Mouse (Mus musculus): ENCODE measurements at regions not wholly inside any gene's neighbourhood (a gene's known extent, or its start where the extent isn't known, plus 50 kb on each side); places are given as distances from the start of the nearest gene placed in this dataset.
"Not testable (repeated sequence)": the region's sequence is repeated elsewhere in the genome, so short reads cannot be mapped to it uniquely, and the experiment has no call there.

GRCm38 (mm10) chr3:21626029-21626428 is 450.4 kb upstream of the Tbl1xr1 start:
- no peak for DNase-seq (ENCODE audit: low spot score in 2 of 2)

DNA sequence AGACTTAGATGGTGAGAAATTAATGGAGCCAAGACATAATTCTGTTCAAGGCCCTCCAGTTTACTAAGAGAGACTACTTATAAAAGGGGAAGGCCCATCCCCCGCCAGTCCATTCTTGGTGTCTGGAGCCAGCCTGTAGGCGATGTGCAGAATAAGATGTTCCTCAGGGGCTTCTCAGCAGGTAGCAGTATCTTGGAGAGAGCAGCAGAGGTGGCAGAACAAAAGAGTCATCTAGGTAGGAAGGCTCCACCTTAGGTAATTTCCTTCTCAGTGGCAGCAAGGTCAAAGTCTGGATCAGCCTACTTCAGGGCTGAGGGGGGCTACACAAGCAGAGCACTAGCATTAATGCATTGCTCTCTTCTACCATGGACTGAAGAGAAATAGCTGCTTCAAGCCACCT is 449.4 kb upstream of the Tbl1xr1 start:
- not testable (repeated sequence) for DNase-seq (ENCODE audit: low spot score in 2 of 2)

GRCm38 (mm10) chr3:21633600-21634221 is 442.7 kb upstream of the Tbl1xr1 start:
- DNase-seq (ENCODE audit: low spot score in 2 of 2): no peak

DNA sequence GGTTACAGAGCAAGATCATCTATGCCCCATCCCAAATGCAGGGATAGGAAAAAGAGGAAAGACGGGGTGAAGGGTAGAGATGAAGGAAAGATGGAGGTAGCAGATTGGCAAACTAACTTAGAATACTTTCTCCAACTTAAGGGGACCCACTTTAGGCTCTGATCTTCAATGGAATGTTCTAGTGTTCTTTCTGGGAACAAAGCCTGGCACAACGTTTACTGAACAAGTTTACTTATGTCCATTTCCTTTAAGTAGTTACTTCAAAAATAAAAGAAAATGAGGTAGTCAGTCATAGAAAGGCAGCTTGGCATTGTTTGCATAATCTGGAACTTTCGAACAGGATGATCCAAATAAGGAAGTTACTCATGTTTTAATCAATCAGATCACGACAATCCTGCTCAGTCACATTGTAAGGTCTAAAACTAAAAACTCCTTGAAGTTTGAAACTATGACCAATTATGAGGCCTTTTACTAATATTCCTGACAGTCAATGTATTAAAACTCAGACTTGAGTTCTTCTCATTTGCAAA is 441.7 kb upstream of the Tbl1xr1 start:
- DNase-seq (ENCODE audit: low spot score in 2 of 2): no peak

DNA sequence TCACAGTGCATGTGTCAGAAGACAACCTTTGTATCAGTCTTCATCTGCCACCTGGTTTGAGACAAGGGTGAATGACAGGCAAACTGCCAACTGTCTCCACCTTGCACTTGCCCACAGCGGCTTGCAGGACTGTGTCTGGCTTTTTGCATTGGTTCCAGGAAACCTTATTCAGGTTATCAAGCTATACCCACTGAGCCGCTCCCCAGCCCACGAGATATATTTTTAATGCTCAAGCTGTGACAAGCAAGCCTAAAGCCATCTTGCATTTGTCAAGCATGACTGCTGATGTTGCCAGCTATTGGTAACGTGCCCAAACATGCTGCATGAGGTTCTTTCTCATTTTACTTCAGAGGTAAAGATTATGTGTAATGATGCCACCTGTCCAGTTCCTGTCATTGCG is 437.6 kb upstream of the Tbl1xr1 start:
- DNase-seq (ENCODE audit: low spot score in 2 of 2): no peak

- no peak for DNase-seq (ENCODE audit: low spot score in 2 of 2)
Measured at GRCm38 (mm10) chr3:21639576-21639975, 436.9 kb upstream of the Tbl1xr1 start.

- no peak for DNase-seq (ENCODE audit: low spot score in 2 of 2)
Measured at GRCm38 (mm10) chr3:21644086-21644485, 432.4 kb upstream of the Tbl1xr1 start.

DNA sequence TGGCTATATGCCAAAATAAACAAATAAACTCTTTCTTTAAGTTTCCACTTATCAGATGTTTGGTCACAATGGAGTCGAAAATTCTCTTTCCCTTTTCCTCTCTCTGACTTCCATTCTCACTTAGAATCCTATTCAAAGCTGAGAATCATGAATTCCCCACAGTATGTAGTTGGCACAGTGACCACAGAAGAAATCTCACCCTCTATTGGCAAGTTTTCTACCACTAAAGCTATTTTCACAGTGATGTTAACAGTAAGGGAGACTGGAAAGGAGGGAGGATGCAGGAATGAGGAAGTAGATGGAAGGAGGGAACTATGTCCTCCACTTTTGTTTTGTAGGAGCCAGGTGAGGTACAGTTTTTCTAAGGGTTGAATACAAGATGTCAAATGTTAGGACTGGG is 431.2 kb upstream of the Tbl1xr1 start:
- DNase-seq (ENCODE audit: low spot score in 2 of 2): no peak

- no peak for DNase-seq (ENCODE audit: low spot score in 2 of 2)
Measured at GRCm38 (mm10) chr3:21649885-21650469, 426.5 kb upstream of the Tbl1xr1 start.

GRCm38 (mm10) chr3:21655301-21655700 is 421.2 kb upstream of the Tbl1xr1 start:
- DNase-seq (ENCODE audit: low spot score in 2 of 2): no peak

DNA sequence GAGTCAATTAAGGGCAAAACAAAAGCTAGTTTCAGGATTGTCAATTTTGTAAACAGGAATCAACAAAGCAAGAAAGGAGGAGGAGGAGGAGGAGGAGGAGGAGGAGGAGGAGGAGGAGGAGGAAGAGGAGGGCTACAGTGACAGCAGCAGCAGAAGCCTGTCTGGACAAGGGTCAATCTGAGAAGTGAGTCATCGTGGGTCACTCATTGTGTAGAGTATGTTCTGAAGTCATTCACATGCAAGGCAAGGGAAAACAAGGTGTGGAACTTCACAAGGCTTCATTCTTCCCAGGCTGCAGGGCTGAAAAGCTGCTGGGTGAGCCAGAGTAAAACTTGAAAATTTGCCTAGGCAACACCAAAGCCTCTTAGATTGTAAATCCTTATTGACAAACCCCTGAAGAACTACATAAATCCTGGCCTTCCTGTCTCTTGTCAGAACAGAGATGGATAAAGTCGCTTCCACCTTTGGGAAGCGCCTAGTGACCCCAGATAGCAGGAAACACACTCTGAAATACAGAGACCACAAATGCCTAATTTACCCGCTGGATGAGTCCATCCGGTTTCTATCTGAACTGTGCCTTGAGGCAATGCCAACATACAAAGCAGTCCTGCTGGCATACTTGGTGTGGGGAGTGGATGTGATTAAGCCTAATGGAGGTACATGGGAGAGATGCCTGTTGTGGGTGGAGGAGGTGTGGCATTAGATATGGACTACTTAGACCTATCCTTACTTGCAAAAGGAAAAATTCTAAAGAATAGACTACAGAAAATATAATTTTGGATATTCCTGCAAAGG is 408.9 kb upstream of the Tbl1xr1 start:
- no peak for DNase-seq (ENCODE audit: low spot score in 2 of 2)

GRCm38 (mm10) chr3:21671885-21672284 is 404.6 kb upstream of the Tbl1xr1 start:
- DNase-seq (ENCODE audit: low spot score in 2 of 2): no peak

GRCm38 (mm10) chr3:21672492-21672891 is 404.0 kb upstream of the Tbl1xr1 start:
- DNase-seq (ENCODE audit: low spot score in 2 of 2): no peak

- no peak for DNase-seq (ENCODE audit: low spot score in 2 of 2)
Measured at GRCm38 (mm10) chr3:21673466-21673865, 403.0 kb upstream of the Tbl1xr1 start.

DNA sequence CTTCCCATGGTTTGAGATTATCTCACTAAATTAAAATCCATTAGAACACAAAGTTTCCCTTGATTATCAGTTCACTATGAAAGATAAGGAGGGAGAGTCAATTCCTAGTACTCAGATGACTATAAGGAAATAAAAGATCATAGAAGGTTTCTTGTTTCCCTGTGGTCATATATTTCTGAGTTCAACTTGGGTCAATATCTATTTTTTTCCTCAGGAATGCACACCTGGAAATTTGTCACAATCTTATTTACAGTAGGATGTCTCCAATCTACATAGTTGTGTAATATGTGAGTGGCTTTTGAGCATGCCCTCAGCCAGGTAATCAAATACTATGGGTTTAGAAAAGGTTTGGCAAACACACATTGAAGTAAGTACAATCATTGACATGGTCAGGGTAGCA is 398.2 kb upstream of the Tbl1xr1 start:
- DNase-seq (ENCODE audit: low spot score in 2 of 2): no peak

- no peak for DNase-seq (ENCODE audit: low spot score in 2 of 2)
Measured at GRCm38 (mm10) chr3:21678734-21679133, 397.7 kb upstream of the Tbl1xr1 start.

- not testable (repeated sequence) for DNase-seq (ENCODE audit: low spot score in 2 of 2)
Measured at GRCm38 (mm10) chr3:21697980-21698672, 378.3 kb upstream of the Tbl1xr1 start.

DNA sequence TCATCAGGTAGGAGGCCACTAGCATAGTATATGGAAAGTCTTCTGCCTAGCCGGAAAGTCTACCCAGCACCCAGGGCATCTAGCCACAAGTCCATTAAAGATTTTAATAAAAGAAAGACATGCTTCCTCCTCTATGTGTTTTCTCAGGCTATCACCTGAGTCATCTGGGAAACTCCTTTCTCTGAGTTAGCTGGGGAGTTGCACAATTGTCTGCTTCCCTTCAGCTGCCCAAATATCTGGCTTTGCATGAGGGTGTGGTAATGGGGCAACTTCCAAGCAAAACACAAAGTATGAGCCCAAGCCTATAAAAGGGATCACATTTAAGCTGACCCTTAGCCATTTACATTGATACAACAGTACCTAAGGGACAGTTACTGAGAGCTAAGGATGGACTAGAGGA is 376.9 kb upstream of the Tbl1xr1 start:
- no peak for DNase-seq (ENCODE audit: low spot score in 2 of 2)

- DNase-seq (ENCODE audit: low spot score in 2 of 2): no peak
Measured at GRCm38 (mm10) chr3:21700326-21700725, 376.1 kb upstream of the Tbl1xr1 start.

DNA sequence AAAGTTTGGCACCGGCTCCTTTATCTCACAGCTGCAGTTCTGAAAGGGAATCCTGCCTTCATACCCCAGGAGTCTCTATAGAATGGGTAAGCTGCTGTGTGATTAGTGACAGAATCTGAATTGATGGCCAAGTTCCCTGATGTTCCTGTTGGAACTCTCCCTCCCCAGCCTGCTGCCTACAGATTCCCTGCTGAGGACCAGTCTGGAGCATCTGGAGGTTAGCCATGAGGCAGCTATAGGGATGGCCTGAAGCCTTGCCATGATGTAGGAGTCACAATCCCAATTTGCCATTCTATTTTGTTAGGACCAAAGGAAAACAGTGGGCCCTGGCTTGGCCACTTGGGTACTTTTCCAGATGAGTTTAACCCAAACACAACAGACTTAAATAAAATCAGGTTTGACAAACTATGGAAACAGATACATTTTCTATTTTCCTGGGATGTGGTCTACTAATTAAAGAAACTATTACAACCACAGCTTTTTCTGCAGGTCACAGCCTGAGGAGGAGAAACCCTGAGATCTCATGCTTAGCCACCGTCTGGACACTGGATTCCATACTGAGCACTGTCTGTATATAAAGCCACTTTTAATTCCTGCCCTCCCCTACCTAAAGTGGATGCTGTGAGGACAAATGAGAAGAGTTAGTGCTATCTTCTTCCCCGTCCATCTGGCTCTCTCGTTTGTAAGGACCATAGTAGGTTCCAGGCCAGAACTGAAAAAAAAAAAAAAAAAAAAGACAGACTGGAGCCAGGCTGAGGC is 349.5 kb upstream of the Tbl1xr1 start:
- DNase-seq (ENCODE audit: low spot score in 2 of 2): no peak

DNA sequence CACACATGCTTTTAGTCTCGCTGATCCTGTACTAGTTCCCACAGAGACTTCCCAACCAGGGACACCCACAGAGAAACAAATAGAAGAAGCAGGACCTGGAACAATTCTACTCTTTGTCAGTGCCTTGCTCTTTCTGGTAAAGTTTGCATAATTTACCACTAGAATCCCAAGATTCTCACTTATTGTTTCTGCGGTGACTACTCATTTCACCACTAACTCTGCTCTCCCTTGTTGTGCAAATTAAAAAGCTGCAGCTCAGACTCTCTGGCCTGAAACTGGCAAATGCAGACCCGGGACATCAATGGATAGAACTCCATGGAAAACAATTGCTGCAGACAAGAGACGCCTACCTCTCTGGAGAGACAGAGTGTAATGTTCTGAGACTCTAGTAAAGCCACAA is 348.4 kb upstream of the Tbl1xr1 start:
- DNase-seq (ENCODE audit: low spot score in 2 of 2): no peak
